Mouse (Mus musculus): ENCODE results near the gene Hey2.

The Hey2 gene

DNA sequence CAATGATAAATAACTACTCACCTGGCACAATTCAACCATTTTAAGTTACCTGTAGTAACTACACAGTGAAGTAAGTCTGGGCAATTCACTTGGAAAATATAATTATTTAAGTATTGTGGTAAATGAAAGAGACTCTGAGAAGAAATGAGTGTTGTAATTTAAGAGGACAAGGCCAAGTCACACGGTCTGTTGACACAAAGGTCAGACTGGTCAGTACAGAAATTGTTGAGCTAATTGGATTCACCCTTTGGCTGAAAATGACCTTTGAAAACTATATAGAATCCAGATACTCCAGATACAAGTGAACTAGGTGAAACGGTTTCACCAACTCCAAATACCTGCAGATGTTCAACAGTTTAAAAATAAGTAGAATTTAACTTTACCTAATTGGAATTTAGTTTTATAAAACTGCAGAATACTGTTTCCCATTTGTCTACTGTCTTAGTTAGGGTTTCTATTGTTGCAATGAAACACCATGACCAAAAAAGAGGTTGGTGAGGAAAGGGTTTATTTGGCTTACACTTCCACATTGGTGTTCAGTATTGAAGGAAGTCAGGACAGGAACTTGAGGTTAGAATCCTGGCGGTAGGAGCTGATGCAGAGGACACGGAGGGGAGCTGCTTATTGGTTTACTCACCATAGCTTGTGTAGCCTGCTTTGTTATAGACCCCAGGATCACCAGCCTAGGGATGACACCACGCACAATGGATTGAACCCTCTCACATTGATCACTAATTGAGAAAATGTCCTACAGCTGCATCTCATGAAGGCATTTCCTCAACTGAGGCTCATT, 45.9 kb downstream of the Hey2 start:
- in situ Hi-C loops (cut with MboI), result no loop called here

DNA sequence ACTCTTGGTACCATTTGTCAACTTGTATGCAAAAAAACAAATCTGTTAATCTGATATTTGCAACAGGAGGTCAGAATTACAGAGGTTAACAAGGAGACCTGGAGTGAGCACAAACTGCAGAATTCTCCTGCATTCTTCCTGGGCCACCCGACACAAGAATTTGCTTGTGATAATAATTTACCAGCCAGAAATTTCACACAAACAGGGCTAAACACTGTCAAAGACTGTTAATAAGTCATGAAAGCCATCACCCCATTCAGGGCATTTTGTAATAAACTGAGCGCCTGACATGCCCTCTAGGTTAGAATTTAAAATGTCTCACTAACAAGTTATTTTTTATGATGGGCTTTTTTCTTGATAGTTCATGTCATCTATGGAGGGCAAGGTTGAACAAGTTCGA, 51.6 kb downstream of the Hey2 start:
- in situ Hi-C loops (cut with MboI), result no loop called here

DNA sequence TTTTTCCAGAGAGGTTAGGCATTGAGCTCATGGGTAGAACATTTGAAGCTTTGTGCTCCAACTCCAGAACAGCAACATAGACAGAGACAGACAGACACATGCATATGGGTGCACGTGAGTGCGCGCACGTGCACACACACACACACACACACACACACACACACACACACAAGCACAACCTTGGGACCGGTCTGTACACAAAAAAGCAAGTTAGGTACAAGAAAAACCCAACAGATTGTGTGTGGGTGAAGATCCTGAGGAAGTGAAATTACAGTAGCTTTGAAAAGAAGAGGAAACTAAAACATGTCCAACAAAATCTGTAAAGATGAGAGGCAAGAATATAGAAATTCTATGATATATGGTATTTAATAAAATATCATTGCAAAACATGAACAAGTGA, 53.1 kb downstream of the Hey2 start:
- in situ Hi-C loops (cut with MboI), result no loop called here

DNA sequence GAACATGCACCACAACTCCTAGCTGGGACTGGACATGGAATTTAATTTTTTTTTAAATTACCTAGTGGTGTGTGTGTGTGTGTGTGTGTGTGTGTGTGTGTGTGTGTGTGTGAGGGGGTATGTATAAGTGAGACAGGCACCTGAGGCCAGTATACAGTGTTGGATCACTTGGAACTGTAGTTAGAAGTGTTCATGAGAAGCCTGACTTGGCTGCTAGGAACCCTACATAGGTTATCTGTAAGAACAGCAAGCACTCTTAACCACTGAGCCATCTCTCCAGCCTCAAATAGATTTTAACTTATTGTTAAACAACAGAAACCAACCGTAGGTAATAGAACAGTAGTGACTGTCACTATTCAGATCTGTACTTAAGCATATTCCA, 54.3 kb downstream of the Hey2 start:
- in situ Hi-C loops (cut with MboI), result no loop called here

DNA sequence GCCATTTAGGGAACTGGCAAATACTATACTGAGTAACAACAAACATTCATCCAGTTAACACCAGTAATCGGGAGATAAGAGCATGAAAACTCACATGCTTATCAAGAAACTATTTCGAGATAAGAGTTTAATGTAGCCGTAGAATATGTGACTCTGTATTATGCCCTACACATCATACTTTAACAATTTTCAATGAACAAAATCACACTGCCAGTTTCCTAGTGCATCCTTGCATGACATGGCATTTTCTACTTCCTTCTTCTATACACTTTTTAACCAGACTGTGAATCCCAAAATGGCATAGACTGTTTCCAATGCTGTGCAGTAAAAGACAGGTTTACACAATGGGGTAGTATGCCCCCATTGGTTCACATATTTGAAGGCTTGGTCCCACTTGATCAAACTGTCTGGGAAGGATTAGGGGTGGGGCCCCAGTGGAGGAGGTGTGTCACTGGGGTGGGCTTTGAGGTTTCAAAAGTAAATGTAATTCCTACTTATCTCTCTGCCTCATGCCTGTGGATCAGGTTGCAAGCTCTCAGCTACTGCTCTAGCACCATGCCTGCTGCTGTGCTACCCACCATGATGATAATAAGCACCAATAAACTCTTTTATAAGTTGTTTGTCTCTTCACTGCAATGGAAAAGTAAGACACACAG, 54.8 kb downstream of the Hey2 start:
- in situ Hi-C loops (cut with MboI), result no loop called here

DNA sequence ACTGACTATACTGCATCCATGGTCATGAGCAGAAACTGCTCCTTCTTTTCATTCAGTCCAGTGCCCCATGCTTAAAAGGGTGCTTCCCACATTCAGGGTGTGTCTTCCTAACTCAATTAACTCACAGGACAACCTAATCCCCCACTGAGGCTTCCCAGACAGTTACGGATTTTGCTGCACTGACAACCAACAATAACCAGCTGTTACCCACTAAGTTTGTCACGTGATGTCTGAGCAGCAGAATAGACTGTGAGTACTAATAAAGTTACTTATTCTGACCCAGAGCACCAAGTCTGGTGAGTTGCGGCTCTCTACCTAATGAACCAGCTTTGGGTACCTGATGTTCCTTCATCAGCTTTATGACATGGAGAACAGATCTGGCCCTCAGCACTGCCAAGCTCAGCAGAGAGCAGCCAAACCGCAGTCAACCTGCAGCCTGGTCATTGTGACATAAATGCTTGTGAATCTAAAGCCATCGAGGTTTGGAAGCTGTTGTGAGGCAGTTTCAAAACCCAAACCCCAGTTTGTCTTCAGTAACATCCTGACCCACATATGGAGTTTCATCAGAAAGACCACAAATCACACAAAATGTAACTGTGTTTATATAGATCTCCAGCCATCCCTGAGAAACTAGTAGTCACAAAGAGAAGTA, 56.4 kb downstream of the Hey2 start:
- in situ Hi-C loops (cut with MboI), result no loop called here

All from mature B cell (primary cell).